Mouse (Mus musculus) heart, postnatal 0 days (tissue): ENCODE measurements around the gene Slamf8.

Source experiments
- CTCF ChIP-seq: IDR thresholded peaks from 2 replicates; pipeline ENCODE4 v1.5.1; 2016; ENCODE audit warnings: antibody characterized with exemption, control low read depth, low read depth
- EP300 ChIP-seq: IDR thresholded peaks from 2 replicates; pipeline ENCODE4 v1.6.1; 2016; ENCODE audit warnings: antibody characterized with exemption, low read depth

- TF ChIP-seq CTCF (no peak), EP300 (no peak)
These were observed 24.3 kb upstream of the Slamf8 start for GRCm38 (mm10) chr1:172614654-172615053.
